In the genomic region with DNA sequence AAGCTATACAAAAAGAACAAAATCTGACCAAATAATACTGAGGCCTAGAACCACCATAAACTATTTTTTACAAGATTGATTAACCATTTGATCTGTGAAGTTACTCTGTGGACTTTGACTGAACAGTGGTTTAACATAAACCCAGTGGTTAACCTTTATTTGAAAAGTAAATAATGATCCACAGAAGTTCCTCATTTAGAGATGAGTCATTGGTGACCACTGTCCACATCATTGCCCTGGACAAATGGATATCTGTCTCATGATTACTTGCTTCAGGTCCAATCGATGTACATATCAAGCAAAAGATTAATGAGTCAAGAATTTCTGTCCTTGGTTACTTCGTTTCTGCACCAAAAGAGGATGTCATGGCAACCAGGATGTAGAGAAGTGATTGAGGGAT, we compare ENCODE assay signal across 17 mouse cellular contexts. TPM values are rescaled to one million over a fixed set of nuclear protein-coding genes. Genes with fewer than 3 reads are reported as not detected.
DNase-seq lines count a peak whose midpoint lies in the region; ATAC-seq and TF ChIP-seq lines count a peak whose summit lies in the region.
"Had no signal": no experiment of that assay in that cellular context is flagged by ENCODE, and none has a peak within 500 bp of the region (broad histone marks: within the 10 kb centered on the region; RNA-seq: fewer than 3 reads in every experiment).

No protein-coding gene starts in this region.

- H3K4me2 ChIP-seq in kidney, embryonic 14.5 days (replicated peaks; ENCODE audit: low read depth, low read length): no peak overlapping the region
- H3K4me2 ChIP-seq in kidney, postnatal 0 days (ENCODE audit: low read length): no peak overlapping the region
- H3K4me2 ChIP-seq in liver, embryonic 16.5 days (ENCODE audit: low read depth, low read length): no peak overlapping the region
- H3K4me2 ChIP-seq: heart, embryonic 13.5 days; hindbrain, embryonic 13.5 days; lung, embryonic 14.5 days had no signal

- no peak overlapping the region for H3K9ac ChIP-seq in kidney, embryonic 14.5 days (ENCODE audit: low read depth, low read length)
- no peak overlapping the region for H3K9ac ChIP-seq in kidney, postnatal 0 days (ENCODE audit: low read depth, low read length)
- H3K9ac ChIP-seq in liver, embryonic 16.5 days (ENCODE audit: low read depth, low read length): no peak overlapping the region
- H3K9ac ChIP-seq: heart, embryonic 13.5 days; hindbrain, embryonic 13.5 days; lung, embryonic 14.5 days had no signal

- no peak for TF ChIP-seq CTCF in kidney, postnatal 0 days (IDR thresholded peaks at IDR 0.05; ENCODE audit: low read depth)

- no peak overlapping the region for H3K27ac ChIP-seq in kidney, embryonic 14.5 days (ENCODE audit: low read depth, low read length)
- no peak overlapping the region for H3K27ac ChIP-seq in kidney, postnatal 0 days
- H3K27ac ChIP-seq in liver, embryonic 16.5 days (ENCODE audit: low read length): 0 out of 2 replicates have a peak overlapping the region, but pooled peaks have one; percentile 14
- H3K27ac ChIP-seq: forebrain, embryonic 10.5 days; heart, embryonic 13.5 days; hindbrain, embryonic 13.5 days; stomach, postnatal 0 days had no signal

- H3K4me1 ChIP-seq in kidney, embryonic 14.5 days (ENCODE audit: control insufficient read depth, insufficient read depth, low read length): no peaks in the 10 kb centered on the region
- no peaks in the 10 kb centered on the region for H3K4me1 ChIP-seq in kidney, postnatal 0 days (replicated peaks; ENCODE audit: insufficient read depth, low read length)
- no peaks in the 10 kb centered on the region for H3K4me1 ChIP-seq in liver, embryonic 16.5 days (ENCODE audit: control insufficient read depth, low read depth, low read length)
- H3K4me1 ChIP-seq: forebrain, embryonic 10.5 days; heart, embryonic 13.5 days had no signal

- WGBS in kidney, embryonic 14.5 days: 69% methylated on average over 2 of the region's 2 CpGs
- WGBS in kidney, postnatal 0 days: 50% methylated on average over 2 of the region's 2 CpGs
- WGBS in liver, embryonic 16.5 days (ENCODE audit: insufficient replicate concordance): 35% methylated on average over 2 of the region's 2 CpGs

- no peaks in the 10 kb centered on the region for H3K36me3 ChIP-seq in kidney, embryonic 14.5 days (ENCODE audit: control insufficient read depth, insufficient read depth, low read length)
- H3K36me3 ChIP-seq in kidney, postnatal 0 days (ENCODE audit: insufficient read depth, low read length): no peaks in the 10 kb centered on the region
- no peaks in the 10 kb centered on the region for H3K36me3 ChIP-seq in liver, embryonic 16.5 days (ENCODE audit: control insufficient read depth, insufficient read depth)
- H3K36me3 ChIP-seq: forebrain, embryonic 10.5 days; heart, embryonic 13.5 days; hindbrain, embryonic 13.5 days had no signal

- no peak overlapping the region for H3K4me3 ChIP-seq in kidney, embryonic 14.5 days (ENCODE audit: low read length)
- no peak overlapping the region for H3K4me3 ChIP-seq in kidney, postnatal 0 days (replicated peaks; ENCODE audit: low read depth, low read length)
- no peak overlapping the region for H3K4me3 ChIP-seq in liver, embryonic 16.5 days (ENCODE audit: low read depth, low read length)
- H3K4me3 ChIP-seq: forebrain, embryonic 10.5 days; heart, embryonic 13.5 days; hindbrain, embryonic 13.5 days had no signal

- ATAC-seq in kidney, embryonic 14.5 days (ENCODE audit: low FRiP score, low TSS enrichment): no peak
- peak; percentile 87 for ATAC-seq in kidney, postnatal 0 days (replicated peaks; ENCODE audit: low FRiP score, low read depth)
- ATAC-seq in liver, embryonic 16.5 days (ENCODE audit: low read depth): peak; percentile 89
- ATAC-seq: inflammation-experienced regulatory T-cells, adult 6 months had no signal

- no peaks in the 10 kb centered on the region for H3K27me3 ChIP-seq in kidney, embryonic 14.5 days (ENCODE audit: control insufficient read depth, insufficient read depth, low read length)
- no peaks in the 10 kb centered on the region for H3K27me3 ChIP-seq in kidney, postnatal 0 days (ENCODE audit: insufficient read depth, low read length)
- no peaks in the 10 kb centered on the region for H3K27me3 ChIP-seq in liver, embryonic 16.5 days (ENCODE audit: control insufficient read depth, insufficient read depth, low read depth, low read length)
- H3K27me3 ChIP-seq: heart, embryonic 13.5 days; hindbrain, embryonic 13.5 days had no signal

- peak; percentile 58 for DNase-seq in kidney, adult 11 months
- peak; percentile 33 for DNase-seq in 416B (ENCODE audit: low read depth)
- peak; percentile 14 for DNase-seq in kidney, postnatal 0 days (ENCODE audit: low spot score)
- DNase-seq in heart, adult 8-10 months (ENCODE audit: low spot score): no peak
- no peak for DNase-seq in urinary bladder, adult 18-20 months (ENCODE audit: low spot score in 2 of 2)
- DNase-seq: cerebellum, adult 18-20 months; cerebellum, postnatal 36 days; heart, adult 11 months; lung, embryonic 14.5 days; lung, postnatal 4 days had no signal

- no peaks in the 10 kb centered on the region for H3K9me3 ChIP-seq in kidney, embryonic 14.5 days (ENCODE audit: control insufficient read depth, low read length)
- H3K9me3 ChIP-seq in kidney, postnatal 0 days (replicated peaks; ENCODE audit: low read length): no peaks in the 10 kb centered on the region
- H3K9me3 ChIP-seq in liver, embryonic 16.5 days (replicated peaks; ENCODE audit: control insufficient read depth, low read length): no peaks in the 10 kb centered on the region
- H3K9me3 ChIP-seq: forebrain, embryonic 10.5 days; heart, embryonic 13.5 days; hindbrain, embryonic 13.5 days had no signal

RNA-seq across cellular contexts. Expression of a gene that starts 44.3 kb away (rescaled TPM):
- 25.2 and 30.7 TPM in 2 replicates for polyA plus RNA-seq in kidney, embryonic 14.5 days (2014; fragmentation: Nextera tagmentation; extraction: Ambion mirVana)
- polyA plus RNA-seq in kidney, postnatal 0 days (2015; fragmentation: Nextera tagmentation; extraction: Ambion mirVana): 92.8 and 99.5 TPM in 2 replicates
- 51.6 and 52.2 TPM in 2 replicates for polyA plus RNA-seq in liver, embryonic 16.5 days (2015; fragmentation: Nextera tagmentation; extraction: Ambion mirVana)
- total RNA-seq in heart, adult 8-10 months (2022): 10 to 100 TPM in 1 of 4 experiments, 1 to 10 TPM in 3; 8.3 to 12.6 (median 9.7) TPM

Comparison
In these comparisons a context has a peak if more than half of its experiments do, and no peak if none do; other contexts are left out.
1. DNase-seq: peak in kidney, adult 11 months (single experiment), 416B (single experiment) and kidney, postnatal 0 days (single experiment); none in heart, adult 8-10 months (single experiment) and urinary bladder, adult 18-20 months (0 of 2).